Mouse (Mus musculus) liver, embryonic 13.5 days (tissue): ENCODE data around the gene Phlpp1. TPM values are rescaled to one million over a fixed set of nuclear protein-coding genes. Genes with fewer than 3 reads are reported as not detected.

Experiments used
- ATAC-seq: fragments of 200-750 bp; cut with Nextera tagmentation; 2 replicates; pipeline ENCODE4 v1.8.0; 2017; ENCODE audit warnings: low read depth, mild to moderate bottlenecking, moderate number of reproducible peaks, moderate library complexity
- DNase-seq: peaks from one replicate; pipeline ENCODE4 v3.0.0; 2022
- H3K27ac ChIP-seq: fragments of 300-500 bp; sonication (generic); 2 replicates; pipeline ENCODE4 v1.5.1; 2015; ENCODE audit warnings: moderate library complexity, mild to moderate bottlenecking, inconsistent platforms
- H3K27me3 ChIP-seq: fragments of 300-500 bp; sonication (generic); 2 replicates; pipeline ENCODE4 v1.6.1; 2015; ENCODE audit warnings: mild to moderate bottlenecking, inconsistent platforms
- H3K36me3 ChIP-seq: fragments of 300-500 bp; sonication (generic); 2 replicates; pipeline ENCODE4 v1.6.1; 2015; ENCODE audit warnings: mild to moderate bottlenecking, inconsistent platforms
- H3K4me1 ChIP-seq: fragments of 300-500 bp; sonication (generic); replicated peaks from 2 replicates; pipeline ENCODE4 v1.6.1; 2015; ENCODE audit warnings: inconsistent platforms
- H3K4me2 ChIP-seq: fragments of 300-500 bp; sonication (generic); 2 replicates; pipeline ENCODE4 v1.6.1; 2015; ENCODE audit warnings: inconsistent platforms, mild to moderate bottlenecking, moderate library complexity
- H3K4me3 ChIP-seq: fragments of 300-500 bp; sonication (generic); replicated peaks from 2 replicates; pipeline ENCODE4 v1.5.1; 2015; ENCODE audit warnings: mild to moderate bottlenecking, inconsistent platforms
- H3K9ac ChIP-seq: fragments of 300-500 bp; sonication (generic); 2 replicates; pipeline ENCODE4 v1.6.1; 2015; ENCODE audit warnings: mild to moderate bottlenecking, inconsistent platforms
- H3K9me3 ChIP-seq: fragments of 300-500 bp; sonication (generic); replicated peaks from 2 replicates; pipeline ENCODE4 v1.6.1; 2016; ENCODE audit warnings: inconsistent platforms
- WGBS: fragments of 180-500 bp; shearing (Covaris S2); methylation state at CpG from one replicate; pipeline ENCODE4 v1.1.7; 2015; ENCODE audit not compliant: insufficient replicate concordance; 5-methylcytosine and 5-hydroxymethylcytosine counted together
- polyA plus RNA-seq: library from polyadenylated mRNA; unstranded; fragments of >200 nt; fragmentation: Nextera tagmentation; extraction: Ambion mirVana; gene quantifications from 2 replicates; pipeline ENCODE4 v1.2.1, GENCODE M21; 2015

The Phlpp1 gene
- polyA plus RNA-seq, 1 experiment from 2014 or later = 0.61 TPM

- no peaks in the 10 kb centered on the region for H3K4me1 ChIP-seq
- no peak overlapping the region for H3K4me3 ChIP-seq
- DNase-seq (no peak), ATAC-seq (no peak)
- H3K9me3 ChIP-seq = no peaks in the 10 kb centered on the region
- H3K36me3 ChIP-seq = no peaks in the 10 kb centered on the region
- no peaks in the 10 kb centered on the region for H3K27me3 ChIP-seq
- WGBS = 73% methylated on average over 4 of the region's 4 CpGs
- no peak overlapping the region for H3K9ac ChIP-seq
- no peak overlapping the region for H3K4me2 ChIP-seq
- H3K27ac ChIP-seq = no peak overlapping the region
Observed at GRCm38 (mm10) chr1:106184780-106185460, 13.4 kb downstream of the Phlpp1 start.

GRCm38 (mm10) chr1:106185461-106185924 lies 13.9 kb downstream of the Phlpp1 start:
- no peak for ATAC-seq
- 43% methylated on average over 2 of the region's 2 CpGs for WGBS
- Histone ChIP-seq H3K9me3 (no peaks in the 10 kb centered on the region), H3K4me1 (no peaks in the 10 kb centered on the region), H3K4me2 (no peak overlapping the region), H3K4me3 (no peak overlapping the region), H3K27me3 (no peaks in the 10 kb centered on the region), H3K36me3 (no peaks in the 10 kb centered on the region), H3K9ac (no peak overlapping the region), H3K27ac (no peak overlapping the region)
- DNase-seq = no peak

- Histone ChIP-seq H3K9ac (no peak overlapping the region), H3K4me3 (no peak overlapping the region), H3K9me3 (no peaks in the 10 kb centered on the region), H3K4me2 (no peak overlapping the region), H3K36me3 (no peaks in the 10 kb centered on the region), H3K27ac (no peak overlapping the region), H3K4me1 (no peaks in the 10 kb centered on the region), H3K27me3 (no peaks in the 10 kb centered on the region)
- 44% methylated on average over 2 of the region's 2 CpGs for WGBS
- ATAC-seq (no peak), DNase-seq (no peak)
Observed at GRCm38 (mm10) chr1:106186062-106186461, 14.5 kb downstream of the Phlpp1 start.

- Histone ChIP-seq H3K27ac (no peak overlapping the region), H3K4me3 (no peak overlapping the region), H3K9me3 (no peaks in the 10 kb centered on the region), H3K4me2 (no peak overlapping the region), H3K9ac (no peak overlapping the region), H3K27me3 (no peaks in the 10 kb centered on the region), H3K4me1 (no peaks in the 10 kb centered on the region), H3K36me3 (no peaks in the 10 kb centered on the region)
- ATAC-seq (no peak), DNase-seq (no peak)
Observed at GRCm38 (mm10) chr1:106187480-106187879, 15.9 kb downstream of the Phlpp1 start.

- WGBS = 90% methylated on average over 3 of the region's 3 CpGs
- Histone ChIP-seq H3K36me3 (no peaks in the 10 kb centered on the region), H3K27me3 (no peaks in the 10 kb centered on the region), H3K9ac (no peak overlapping the region), H3K4me1 (no peaks in the 10 kb centered on the region), H3K27ac (no peak overlapping the region), H3K4me3 (no peak overlapping the region), H3K9me3 (no peaks in the 10 kb centered on the region), H3K4me2 (no peak overlapping the region)
- DNase-seq (no peak), ATAC-seq (no peak)
Observed at GRCm38 (mm10) chr1:106188756-106189155, 17.2 kb downstream of the Phlpp1 start.

GRCm38 (mm10) chr1:106189311-106189710 lies 17.8 kb downstream of the Phlpp1 start:
- Histone ChIP-seq H3K27me3 (no peaks in the 10 kb centered on the region), H3K4me3 (no peak overlapping the region), H3K9me3 (no peaks in the 10 kb centered on the region), H3K36me3 (no peaks in the 10 kb centered on the region), H3K27ac (no peak overlapping the region), H3K9ac (no peak overlapping the region), H3K4me2 (no peak overlapping the region), H3K4me1 (no peaks in the 10 kb centered on the region)
- 66% methylated on average over 5 of the region's 5 CpGs for WGBS
- DNase-seq (no peak), ATAC-seq (no peak)

- no peak overlapping the region for H3K4me2 ChIP-seq
- no peak overlapping the region for H3K27ac ChIP-seq
- DNase-seq (no peak), ATAC-seq (no peak)
- H3K36me3 ChIP-seq = no peaks in the 10 kb centered on the region
- 73% methylated on average over 3 of the region's 3 CpGs for WGBS
- H3K9ac ChIP-seq = no peak overlapping the region
- H3K9me3 ChIP-seq = no peaks in the 10 kb centered on the region
- no peaks in the 10 kb centered on the region for H3K27me3 ChIP-seq
- H3K4me3 ChIP-seq = no peak overlapping the region
- no peaks in the 10 kb centered on the region for H3K4me1 ChIP-seq
Observed at GRCm38 (mm10) chr1:106190695-106191094, 19.1 kb downstream of the Phlpp1 start.

- H3K4me3 ChIP-seq = no peak overlapping the region
- no peaks in the 10 kb centered on the region for H3K36me3 ChIP-seq
- 65% methylated on average over 8 of the region's 8 CpGs for WGBS
- H3K9ac ChIP-seq = no peak overlapping the region
- no peak overlapping the region for H3K4me2 ChIP-seq
- DNase-seq (no peak), ATAC-seq (no peak)
- H3K4me1 ChIP-seq = no peaks in the 10 kb centered on the region
- no peaks in the 10 kb centered on the region for H3K9me3 ChIP-seq
- H3K27ac ChIP-seq = no peak overlapping the region
- H3K27me3 ChIP-seq = no peaks in the 10 kb centered on the region
Observed at GRCm38 (mm10) chr1:106191885-106192284, 20.3 kb downstream of the Phlpp1 start.

GRCm38 (mm10) chr1:106192864-106193470 lies 21.4 kb downstream of the Phlpp1 start:
- Histone ChIP-seq H3K27me3 (no peaks in the 10 kb centered on the region), H3K4me3 (no peak overlapping the region), H3K36me3 (no peaks in the 10 kb centered on the region), H3K4me2 (no peak overlapping the region), H3K9me3 (no peaks in the 10 kb centered on the region), H3K4me1 (no peaks in the 10 kb centered on the region), H3K9ac (no peak overlapping the region), H3K27ac (no peak overlapping the region)
- ATAC-seq = no peak
- no peak for DNase-seq
- 77% methylated on average over 8 of the region's 8 CpGs for WGBS

GRCm38 (mm10) chr1:106193487-106193886 lies 21.9 kb downstream of the Phlpp1 start:
- ATAC-seq = no peak
- Histone ChIP-seq H3K27me3 (no peaks in the 10 kb centered on the region), H3K4me2 (no peak overlapping the region), H3K36me3 (no peaks in the 10 kb centered on the region), H3K4me1 (no peaks in the 10 kb centered on the region), H3K4me3 (no peak overlapping the region), H3K27ac (no peak overlapping the region), H3K9ac (no peak overlapping the region), H3K9me3 (no peaks in the 10 kb centered on the region)
- WGBS = 45% methylated on average over 3 of the region's 3 CpGs
- DNase-seq = no peak

GRCm38 (mm10) chr1:106194263-106194662 lies 22.7 kb downstream of the Phlpp1 start:
- H3K9ac ChIP-seq = no peak overlapping the region
- no peak for DNase-seq
- no peak overlapping the region for H3K4me2 ChIP-seq
- WGBS = 66% methylated on average over 3 of the region's 3 CpGs
- no peak for ATAC-seq
- no peaks in the 10 kb centered on the region for H3K27me3 ChIP-seq
- no peaks in the 10 kb centered on the region for H3K9me3 ChIP-seq
- H3K36me3 ChIP-seq = no peaks in the 10 kb centered on the region
- H3K27ac ChIP-seq = no peak overlapping the region
- no peaks in the 10 kb centered on the region for H3K4me1 ChIP-seq
- H3K4me3 ChIP-seq = no peak overlapping the region

GRCm38 (mm10) chr1:106197991-106198390 lies 26.4 kb downstream of the Phlpp1 start:
- H3K36me3 ChIP-seq = no peaks in the 10 kb centered on the region
- H3K9ac ChIP-seq = no peak overlapping the region
- H3K4me3 ChIP-seq = no peak overlapping the region
- H3K27ac ChIP-seq = no peak overlapping the region
- 76% methylated on average over 5 of the region's 5 CpGs for whole genome bisulfite sequencing
- DNase-seq (no peak), ATAC-seq (no peak)
- no peak overlapping the region for H3K4me2 ChIP-seq
- no peaks in the 10 kb centered on the region for H3K4me1 ChIP-seq
- H3K27me3 ChIP-seq = no peaks in the 10 kb centered on the region
- no peaks in the 10 kb centered on the region for H3K9me3 ChIP-seq
